Mouse (Mus musculus): ENCODE results near the gene Phlda1.
"Not testable (repeated sequence)": the region's sequence is repeated elsewhere in the genome, so short reads cannot be mapped to it uniquely, and the experiment has no call there.

The Phlda1 gene

DNA sequence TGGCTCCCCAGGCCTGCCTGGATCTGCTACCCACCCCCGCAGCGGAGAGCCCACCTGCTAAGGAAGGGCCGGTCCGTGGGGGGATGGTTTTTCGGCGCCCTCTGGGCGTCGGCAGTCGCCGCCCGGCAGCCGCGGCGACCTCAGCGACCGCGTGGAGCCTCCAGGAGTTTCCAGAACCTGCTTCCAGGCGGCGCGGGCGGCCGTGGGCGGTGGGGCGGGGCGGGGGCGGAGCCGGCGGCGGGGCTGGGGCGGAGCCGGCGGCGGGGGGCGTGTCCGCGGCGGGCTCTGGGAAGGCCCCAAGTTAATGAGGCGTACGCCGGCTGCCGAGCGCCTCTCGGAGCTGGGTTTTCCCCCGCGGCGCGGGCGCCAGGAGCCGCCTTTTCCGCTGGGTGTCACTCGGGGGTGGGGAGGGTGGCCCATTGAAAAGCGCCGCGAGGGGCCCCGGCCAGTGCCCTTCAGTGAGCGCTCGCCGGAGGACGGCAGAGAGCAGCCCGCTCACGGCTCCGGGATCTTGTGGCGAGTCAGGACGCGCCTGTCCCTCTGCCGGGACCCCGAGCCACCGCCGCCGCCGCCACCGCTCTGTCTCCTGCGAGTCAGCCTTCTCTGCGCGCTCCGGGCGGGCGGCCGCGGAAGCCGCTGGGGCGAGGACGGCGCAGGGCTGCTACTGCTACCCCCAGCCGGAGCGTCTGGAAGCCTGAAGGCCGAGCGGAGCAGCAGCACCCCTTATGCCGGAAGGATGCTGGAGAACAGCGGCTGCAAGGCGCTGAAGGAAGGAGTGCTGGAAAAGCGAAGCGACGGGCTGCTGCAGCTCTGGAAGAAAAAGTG, at the start of gene Phlda1:
Gene Phlda1 (plus strand): TSS at position 186 of the 825 bp plus-strand sequence.
- DNase-seq (ENCODE audit: extremely low read depth, low read depth): peak; percentile 42

DNA sequence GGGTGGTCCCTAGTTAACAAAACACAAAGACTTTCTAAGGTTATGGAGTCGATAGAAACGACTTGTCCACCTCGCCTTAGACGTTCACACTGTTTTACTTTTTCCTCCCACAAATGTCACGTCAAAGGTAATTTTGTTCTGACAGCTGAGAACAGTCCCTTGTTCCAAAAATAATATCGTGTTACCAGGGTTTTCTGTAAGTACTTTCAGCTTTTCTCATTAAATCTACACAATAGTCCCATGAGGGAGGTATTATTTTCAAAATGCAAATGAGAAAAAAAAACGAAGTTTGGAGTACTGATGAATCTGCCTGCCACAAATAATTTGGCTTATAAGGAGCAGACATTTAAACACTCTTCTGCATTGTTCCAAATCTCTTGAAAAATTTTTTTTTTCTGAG, 48.0 kb upstream of the Phlda1 start:
- DNase-seq (ENCODE audit: extremely low read depth, low read depth): no peak

DNA sequence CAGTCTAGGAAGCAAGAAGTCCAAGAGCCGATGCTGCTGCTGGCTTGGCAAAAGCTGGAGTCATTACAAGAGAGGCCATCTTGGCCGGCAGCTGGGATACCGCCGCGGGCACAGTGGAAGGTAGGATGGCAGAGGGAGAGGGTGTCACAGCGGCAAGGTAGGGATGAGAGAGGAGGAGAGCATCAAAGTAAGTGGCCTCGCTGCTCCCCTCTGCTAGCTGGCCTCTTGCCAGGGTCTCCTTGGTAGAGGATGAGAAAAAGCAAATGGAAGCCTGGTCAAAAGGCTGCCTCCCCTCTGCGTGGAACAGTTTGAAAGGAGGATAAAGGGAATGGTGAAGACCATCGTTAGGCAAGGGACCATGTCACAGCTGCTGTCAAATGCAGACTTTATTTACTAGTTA, 47.0 kb upstream of the Phlda1 start:
- DNase-seq (ENCODE audit: extremely low read depth, low read depth): no peak

DNA sequence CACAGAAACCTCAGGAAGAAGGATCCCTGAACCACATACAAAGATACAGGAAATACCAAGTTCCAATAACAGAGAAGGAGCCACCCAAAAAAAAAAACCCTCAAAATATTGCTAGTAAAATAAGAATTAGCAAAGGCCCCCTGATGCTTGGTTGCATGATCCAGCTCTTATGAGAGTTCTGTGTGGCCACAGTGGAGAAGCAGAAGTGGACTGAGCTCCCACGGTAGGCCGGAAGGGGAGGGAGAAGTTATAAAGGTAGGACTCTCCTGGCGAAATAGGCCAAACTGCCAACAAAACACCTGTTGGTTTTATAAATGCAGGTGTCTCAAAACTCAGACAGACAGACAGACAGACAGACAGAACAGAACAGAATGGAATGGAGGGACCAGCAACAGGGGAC, 46.2 kb upstream of the Phlda1 start:
- DNase-seq (ENCODE audit: extremely low read depth, low read depth): no peak

DNA sequence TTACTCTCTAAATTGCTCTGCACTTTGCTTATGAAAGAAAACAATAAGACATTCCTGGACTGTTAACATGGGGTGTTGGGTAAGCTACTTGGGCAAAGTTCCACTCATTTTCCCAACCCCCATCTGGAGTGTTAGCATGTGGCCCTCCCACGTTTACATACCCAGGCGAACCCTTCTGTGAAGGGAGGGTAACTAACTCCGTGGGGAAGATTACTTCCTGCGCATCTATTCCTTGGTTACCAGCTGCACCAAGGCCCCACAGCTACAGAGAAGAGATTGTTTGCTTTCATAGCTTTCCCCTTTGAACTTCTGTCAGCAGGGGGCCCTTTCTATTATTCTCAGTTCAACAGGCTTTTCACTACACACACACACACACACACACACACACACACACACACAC, 45.7 kb upstream of the Phlda1 start:
- DNase-seq (ENCODE audit: extremely low read depth, low read depth): no peak

DNA sequence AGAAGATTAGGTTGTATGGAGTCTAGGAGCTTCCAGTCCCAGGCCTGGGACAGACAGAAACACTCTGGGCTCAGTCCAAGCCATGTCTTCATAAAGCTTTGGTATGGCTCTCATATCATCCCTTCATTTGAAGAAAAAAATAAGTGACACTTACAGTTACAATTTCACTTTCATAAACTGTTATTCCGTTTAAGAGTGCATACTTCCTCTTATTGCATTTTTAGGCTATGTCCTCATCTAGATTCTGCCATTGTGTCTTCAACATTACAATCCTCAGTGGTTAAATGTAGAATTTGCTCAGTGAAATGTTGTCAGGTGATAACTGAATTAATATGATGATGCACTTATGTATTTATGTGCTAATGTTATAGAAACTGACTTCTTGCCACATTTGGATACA, 41.3 kb upstream of the Phlda1 start:
- DNase-seq (ENCODE audit: extremely low read depth, low read depth): no peak

DNA sequence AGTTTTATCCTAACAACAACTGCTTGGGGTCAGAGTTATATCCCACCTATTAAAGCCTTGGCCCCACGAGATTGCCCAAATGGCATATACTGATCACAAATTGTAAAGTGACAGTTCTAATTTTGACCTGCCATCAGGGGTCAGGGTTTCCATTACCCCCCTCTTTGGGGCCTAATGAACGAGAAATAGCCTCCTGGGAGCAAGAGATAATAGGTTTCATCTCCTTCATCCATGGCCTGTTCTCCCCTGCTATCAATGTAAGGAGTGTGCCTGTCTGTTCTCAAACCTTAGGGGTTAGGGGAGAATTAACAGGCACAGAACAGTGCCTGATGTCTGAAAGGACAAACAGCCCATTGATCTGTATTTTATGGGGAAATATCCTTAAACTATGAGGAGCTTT, 40.7 kb upstream of the Phlda1 start:
- no peak for DNase-seq (ENCODE audit: extremely low read depth, low read depth)

DNA sequence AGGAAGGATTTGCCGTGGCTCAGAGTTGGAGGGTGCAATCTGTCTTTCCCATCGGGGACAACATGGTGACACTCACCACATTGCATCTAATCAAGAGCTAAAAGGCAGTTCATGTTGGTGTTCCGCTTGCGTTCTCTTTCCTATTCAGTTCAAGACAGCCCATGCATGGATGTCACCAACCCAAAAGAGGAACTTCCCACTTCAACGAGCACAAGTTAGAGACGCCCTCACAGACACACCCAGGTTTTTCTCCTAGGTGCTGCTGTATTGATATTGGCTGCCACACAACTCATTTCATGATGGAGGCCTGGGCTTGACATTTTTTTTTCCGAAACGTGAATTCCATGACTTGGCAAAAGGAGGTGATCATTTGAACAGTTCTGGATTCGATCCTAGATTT, 34.9 kb upstream of the Phlda1 start:
- DNase-seq (ENCODE audit: extremely low read depth, low read depth): peak; percentile 96

DNA sequence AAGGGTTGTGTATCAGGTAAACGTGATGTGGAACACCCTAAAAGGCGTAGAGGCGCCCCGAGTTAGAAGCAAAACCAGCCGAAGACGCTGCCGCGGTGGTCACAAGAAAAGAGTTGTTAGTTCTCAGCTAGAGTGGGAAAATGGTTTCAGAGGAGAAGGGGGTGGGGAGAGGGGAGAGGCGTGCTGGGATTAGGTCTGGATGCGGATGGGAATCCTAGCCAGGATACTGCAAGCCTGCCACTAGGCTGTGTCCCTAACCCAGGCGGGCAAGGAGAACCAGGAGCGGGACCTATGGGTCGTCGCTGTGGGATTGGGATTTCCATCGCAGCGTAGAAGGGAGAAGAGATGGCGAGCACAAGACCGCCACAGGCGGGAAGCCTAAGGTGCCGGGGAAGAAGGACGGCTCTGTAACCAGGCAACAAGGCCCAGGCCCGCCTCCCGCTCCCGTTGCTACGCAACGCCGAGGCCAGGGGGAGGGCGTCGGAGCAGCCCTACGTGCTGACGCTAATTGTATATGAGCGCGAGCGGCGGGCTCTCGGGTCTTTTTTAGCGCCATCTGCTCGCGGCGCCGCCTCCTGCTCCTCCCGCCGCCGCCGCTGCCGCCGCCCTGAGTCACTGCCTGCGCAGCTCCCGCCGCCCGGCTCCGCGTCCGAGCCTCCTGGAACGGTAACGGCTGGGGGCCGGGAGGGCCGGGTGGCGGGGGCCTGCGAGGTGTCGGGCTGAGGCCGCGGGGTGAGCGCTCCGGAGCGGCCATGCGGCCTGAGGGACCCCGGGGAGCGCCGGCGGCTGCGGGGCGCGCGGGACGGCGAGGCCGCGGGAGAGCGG, 33.2 kb upstream of the Phlda1 start, which contains the start of gene Nap1l1:
Gene Nap1l1 (plus strand): TSS at position 538 of the 825 bp plus-strand sequence.
- DNase-seq (ENCODE audit: extremely low read depth, low read depth): peak; percentile 90

DNA sequence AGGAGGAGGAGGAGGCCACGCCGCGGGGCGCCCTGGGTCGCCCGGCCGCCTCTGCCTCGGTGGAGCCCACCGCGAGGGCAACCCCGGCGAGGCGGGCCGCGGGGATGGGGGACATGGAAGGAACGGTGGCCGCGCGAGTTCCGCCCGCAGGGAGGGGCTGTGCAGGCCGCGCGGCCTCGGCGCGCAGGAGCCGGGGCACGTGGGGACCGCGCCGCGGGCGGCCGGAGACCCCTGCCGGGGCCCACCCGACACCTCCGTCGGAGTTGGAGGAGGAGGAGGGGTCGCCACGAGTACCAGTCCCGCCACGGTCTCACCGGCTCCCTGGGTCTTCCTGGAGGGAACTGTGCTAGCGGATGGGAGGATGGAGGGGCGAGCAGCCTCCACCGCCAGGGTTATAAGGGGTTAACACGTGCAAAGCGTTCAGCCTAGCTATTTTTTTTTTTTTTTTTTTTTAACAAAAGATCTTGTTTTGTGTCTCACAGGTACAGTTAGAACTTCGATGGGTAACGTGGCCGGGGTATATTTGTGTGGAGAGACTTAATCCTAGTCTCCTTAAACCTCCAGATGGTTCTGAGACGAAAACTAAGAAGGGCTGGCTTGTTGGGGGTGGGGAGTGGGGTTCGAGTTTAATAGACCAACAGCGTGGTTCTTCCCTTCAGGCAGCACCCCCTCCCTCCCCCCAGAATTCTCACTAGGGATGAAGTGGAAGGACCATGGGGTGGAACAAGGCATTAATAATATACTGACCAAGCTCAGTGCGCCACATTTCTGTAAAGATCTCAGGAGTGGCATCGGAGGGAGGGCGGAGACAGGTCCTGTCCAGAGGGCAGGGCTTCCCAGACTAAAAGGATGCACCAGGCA, 32.3 kb upstream of the Phlda1 start:
- DNase-seq (ENCODE audit: extremely low read depth, low read depth): no peak

DNA sequence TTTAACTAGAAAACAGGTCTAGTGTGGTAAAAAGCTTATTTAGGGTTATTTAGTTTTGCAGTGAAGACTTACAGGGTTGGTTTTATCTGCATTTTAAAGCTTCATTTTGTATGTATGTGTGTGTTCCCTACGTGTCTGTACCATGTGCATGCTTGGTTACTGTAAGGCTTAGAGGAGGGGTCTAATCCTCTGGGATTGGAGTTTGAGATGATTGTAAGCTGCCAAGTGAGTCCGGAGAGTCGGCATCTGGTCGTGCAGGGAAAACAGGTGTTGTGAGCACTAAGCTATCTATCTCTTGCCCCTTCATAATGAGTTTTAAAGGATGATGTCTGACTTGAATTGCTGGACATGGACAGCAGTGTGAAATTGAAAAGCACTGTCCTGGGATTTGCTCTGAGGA, 29.8 kb upstream of the Phlda1 start:
- no peak for DNase-seq (ENCODE audit: extremely low read depth, low read depth)

DNA sequence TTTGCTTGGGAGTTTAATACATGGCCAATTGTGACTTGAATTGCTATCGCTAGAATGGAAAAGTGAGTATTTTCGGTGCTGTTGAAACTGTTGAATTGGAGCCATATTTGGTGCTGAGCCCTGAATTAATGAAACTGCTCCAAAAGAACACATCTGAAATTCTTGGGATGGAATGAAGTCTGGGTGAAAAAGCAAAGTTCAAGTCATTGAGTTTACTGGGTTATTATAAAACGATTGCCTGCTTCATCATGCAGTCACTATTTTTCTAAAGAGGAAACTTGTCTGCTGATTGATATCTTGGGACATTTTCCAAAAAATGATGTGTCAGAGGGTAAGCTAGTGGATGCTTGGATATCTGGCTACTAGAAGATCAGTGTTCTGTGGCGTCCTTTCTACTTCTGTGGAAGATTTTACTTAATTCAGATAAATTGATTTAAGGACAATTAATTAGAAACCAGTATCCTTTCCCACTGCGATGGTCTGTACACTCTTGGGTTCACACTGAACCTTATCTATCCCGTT, 29.0 kb upstream of the Phlda1 start:
- no peak for DNase-seq (ENCODE audit: extremely low read depth, low read depth)

DNA sequence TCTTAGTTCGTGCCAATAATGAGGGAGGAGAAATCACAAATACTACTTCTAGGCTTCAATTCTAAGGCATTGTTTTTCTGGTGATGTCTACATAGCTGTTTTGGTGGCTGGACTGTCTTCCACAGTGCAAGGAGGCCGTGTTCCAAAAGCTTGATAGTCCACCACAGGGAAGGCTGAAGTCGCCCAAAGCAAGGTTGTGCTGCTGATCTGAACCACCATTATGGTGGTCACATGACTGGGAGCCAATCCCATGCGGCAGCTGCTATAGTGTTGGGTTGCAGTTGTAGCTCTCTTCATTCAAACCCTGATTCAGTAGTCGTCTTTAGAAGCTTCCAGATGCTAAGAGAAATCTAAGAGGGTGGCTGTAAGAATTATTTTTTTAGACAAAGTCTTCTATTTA, 26.5 kb upstream of the Phlda1 start:
- no peak for DNase-seq (ENCODE audit: extremely low read depth, low read depth)

DNA sequence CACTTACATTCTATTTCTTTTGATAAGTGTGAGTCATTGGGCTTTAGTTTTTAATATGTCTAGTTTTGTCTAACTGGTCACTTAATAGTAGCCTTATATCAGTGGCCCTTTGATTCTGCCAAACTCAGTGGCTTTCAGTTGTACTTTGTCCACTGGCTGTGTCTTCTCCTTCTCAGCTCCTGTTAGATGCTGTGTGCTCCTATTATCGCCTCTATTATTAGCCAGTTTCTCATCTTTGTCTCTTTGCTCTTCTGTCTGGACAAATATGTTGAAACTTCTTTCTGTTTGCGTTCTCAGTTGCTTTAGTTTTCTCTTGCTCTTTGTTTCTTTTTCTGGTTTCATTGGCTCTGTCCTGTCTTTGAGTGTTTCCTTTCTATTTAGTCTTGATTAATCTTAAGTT, 23.4 kb upstream of the Phlda1 start:
- no peak for DNase-seq (ENCODE audit: extremely low read depth, low read depth)

DNA sequence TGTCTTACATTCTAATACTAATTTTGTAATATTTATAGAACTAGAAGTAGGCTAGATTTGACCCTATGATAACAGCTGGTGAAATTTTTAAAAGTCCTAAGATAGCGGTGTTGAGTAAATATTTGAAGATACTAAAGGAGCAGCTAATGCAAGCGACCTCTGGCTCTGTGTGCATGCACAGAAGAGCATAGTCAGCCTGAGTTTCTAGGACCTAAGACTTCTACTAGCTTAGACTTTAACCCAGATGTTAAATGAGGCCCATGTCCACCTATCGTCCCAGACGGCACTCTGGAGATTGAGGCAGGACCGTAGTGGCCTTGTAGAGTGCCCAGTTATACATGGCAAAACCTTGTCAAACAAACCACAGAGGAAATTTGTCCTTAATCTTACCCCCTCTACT, 22.0 kb upstream of the Phlda1 start:
- DNase-seq (ENCODE audit: extremely low read depth, low read depth): no peak

DNA sequence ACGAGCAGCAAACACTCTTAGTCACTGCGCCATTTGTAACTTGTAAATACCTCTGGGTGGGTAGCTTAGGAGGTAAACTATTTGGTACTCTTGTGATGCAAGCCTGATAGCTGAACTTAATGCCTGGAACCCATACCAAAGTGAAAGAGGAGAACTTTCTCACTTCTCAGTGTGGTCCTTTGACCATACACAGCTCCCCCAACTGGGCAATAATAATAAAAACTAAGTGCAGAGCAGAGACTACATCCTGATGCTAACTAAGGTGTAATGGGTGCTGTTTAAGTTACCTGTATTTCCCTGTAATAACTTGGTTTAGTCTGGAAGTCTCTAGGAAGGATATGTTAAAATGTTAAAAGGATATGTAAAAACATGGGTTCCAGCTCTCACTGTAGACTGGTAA, 17.3 kb upstream of the Phlda1 start:
- no peak for DNase-seq (ENCODE audit: extremely low read depth, low read depth)

DNA sequence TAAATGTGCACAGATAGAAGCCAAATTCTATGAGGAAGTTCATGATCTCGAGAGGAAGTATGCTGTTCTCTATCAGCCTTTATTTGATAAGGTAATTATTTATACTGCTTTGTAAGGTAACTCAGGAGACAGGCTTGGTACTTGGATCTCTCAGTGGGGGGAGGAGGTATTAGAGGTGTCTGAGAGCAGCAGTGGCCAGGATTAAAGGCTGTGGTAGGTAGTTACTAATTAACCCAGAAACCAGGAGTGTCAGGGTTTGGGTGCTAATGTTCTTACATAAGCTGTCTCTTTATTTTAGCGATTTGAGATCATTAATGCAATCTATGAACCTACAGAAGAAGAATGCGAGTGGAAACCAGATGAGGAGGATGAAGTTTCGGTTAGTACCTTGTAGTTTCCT, 16.0 kb upstream of the Phlda1 start:
- not testable (repeated sequence) for DNase-seq (ENCODE audit: extremely low read depth, low read depth)

DNA sequence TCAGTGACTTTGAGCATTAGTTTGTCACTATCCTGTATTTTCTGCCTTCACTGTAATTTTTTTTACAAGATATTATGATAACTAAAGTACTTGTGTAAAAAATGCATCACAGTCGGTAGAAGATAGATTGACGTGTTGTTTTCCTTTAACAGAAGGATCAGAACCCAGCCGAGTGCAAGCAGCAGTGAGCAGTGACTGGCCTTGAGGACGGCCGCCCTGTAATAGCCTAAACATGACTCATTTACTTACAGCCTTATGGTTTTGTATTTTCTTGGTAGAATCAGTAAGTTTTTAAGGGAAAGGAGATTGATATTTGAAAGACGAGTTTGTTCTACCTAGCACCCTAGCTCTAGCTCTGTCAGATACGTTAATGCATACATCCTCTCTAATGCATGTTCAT, 10.2 kb upstream of the Phlda1 start:
- DNase-seq (ENCODE audit: extremely low read depth, low read depth): no peak

DNA sequence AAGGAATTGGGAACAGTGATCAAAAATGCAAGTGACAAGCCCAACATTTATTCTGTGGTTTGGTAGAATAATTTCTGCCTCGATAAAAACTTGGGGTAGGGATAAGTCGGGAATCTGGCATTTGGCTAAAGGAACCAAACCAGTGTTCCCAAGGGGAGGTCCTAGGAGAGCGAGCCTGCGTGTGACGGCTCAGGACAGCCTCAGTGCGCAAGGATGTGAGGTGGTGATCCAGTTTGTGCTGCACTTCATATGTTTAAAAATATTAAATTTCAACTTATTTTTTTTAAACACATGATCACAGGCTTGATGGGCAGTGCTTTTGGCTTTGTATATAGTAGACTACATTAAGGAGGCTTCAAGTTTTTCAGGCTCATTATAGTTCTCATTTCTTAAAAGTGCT, 6.2 kb upstream of the Phlda1 start:
- DNase-seq (ENCODE audit: extremely low read depth, low read depth): no peak

DNA sequence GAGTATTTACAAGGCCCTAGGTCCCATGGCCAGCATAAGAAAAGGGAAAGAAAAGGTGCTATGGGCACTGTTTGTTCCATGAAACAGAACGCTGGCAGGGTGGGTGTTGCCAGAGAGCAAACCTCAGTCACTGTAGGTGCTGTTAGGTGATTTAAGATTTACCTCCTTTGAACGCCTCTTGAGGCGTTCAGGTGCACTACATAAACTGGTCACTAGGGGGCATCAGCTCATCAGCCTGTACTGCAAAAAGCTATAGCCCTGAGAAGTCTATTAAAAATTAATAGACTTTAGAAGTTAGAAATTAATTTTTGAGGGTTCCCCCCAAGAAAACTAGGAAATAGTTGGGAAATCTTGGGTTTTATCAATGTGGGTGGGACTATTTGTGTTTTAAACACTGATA, 3.0 kb upstream of the Phlda1 start:
- peak; percentile 53 for DNase-seq (ENCODE audit: extremely low read depth, low read depth)

DNA sequence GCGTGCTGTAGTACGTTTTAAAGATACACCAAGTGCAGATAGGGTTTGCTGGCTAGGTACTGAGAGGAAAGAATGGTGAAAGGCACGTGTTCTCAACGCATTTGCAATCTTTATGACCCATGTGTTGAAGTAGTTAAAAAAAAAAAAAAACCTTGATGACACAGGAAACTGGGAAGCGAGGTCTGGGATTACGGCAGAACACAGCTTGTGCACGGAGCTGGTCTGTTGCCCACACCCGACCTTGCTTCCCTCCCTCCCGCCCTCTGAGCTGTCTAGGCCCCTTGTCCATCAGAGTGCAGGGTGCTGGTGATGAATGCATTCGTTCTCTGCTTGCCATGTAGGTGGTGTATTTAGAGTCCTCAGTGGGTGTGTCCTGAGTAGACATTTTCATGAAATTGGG, 2.4 kb upstream of the Phlda1 start:
- no peak for DNase-seq (ENCODE audit: extremely low read depth, low read depth)

All from MEL-GATA-1-ER (cell line).